Mouse (Mus musculus) c-Kit-positive CD71-negative TER-119-negative erythroid progenitor cells, embryonic 14.5 days (primary cell): ENCODE data around the gene Fyn.

Experiments used
- DNase-seq: peaks from one replicate; pipeline ENCODE4 v3.0.0-alpha.2; 2013; ENCODE audit warnings: low read depth

Fyn gene

GRCm38 (mm10) chr10:39471714-39472531 is 103.3 kb downstream of the Fyn start:
- DNase-seq: no peak

GRCm38 (mm10) chr10:39472923-39473322 is 104.3 kb downstream of the Fyn start:
- DNase-seq: no peak

- no peak for DNase-seq
Measured at GRCm38 (mm10) chr10:39479361-39479760, 110.7 kb downstream of the Fyn start.

GRCm38 (mm10) chr10:39484382-39484826 is 115.7 kb downstream of the Fyn start:
- DNase-seq: no peak

- DNase-seq: no peak
Measured at GRCm38 (mm10) chr10:39484892-39485291, 116.2 kb downstream of the Fyn start.

- DNase-seq: no peak
Measured at GRCm38 (mm10) chr10:39485939-39486338, 117.3 kb downstream of the Fyn start.

GRCm38 (mm10) chr10:39486501-39487450 is 118.1 kb downstream of the Fyn start:
- DNase-seq: no peak

- DNase-seq: no peak
Measured at GRCm38 (mm10) chr10:39487740-39488415, 119.2 kb downstream of the Fyn start.

GRCm38 (mm10) chr10:39488542-39488941 is 119.9 kb downstream of the Fyn start:
- DNase-seq: no peak

- no peak for DNase-seq
Measured at GRCm38 (mm10) chr10:39488956-39489355, 120.3 kb downstream of the Fyn start.

GRCm38 (mm10) chr10:39490349-39491121 is 121.9 kb downstream of the Fyn start:
- no peak for DNase-seq

GRCm38 (mm10) chr10:39492146-39492545 is 123.5 kb downstream of the Fyn start:
- no peak for DNase-seq

- no peak for DNase-seq
Measured at GRCm38 (mm10) chr10:39493007-39493406, 124.4 kb downstream of the Fyn start.

- no peak for DNase-seq
Measured at GRCm38 (mm10) chr10:39498641-39499040, 130.0 kb downstream of the Fyn start.

- DNase-seq: no peak
Measured at GRCm38 (mm10) chr10:39501571-39501970, 132.9 kb downstream of the Fyn start.

- no peak for DNase-seq
Measured at GRCm38 (mm10) chr10:39501977-39502706, 133.5 kb downstream of the Fyn start.

GRCm38 (mm10) chr10:39503331-39503730 is 134.7 kb downstream of the Fyn start:
- DNase-seq: no peak

- DNase-seq: no peak
Measured at GRCm38 (mm10) chr10:39505007-39505406, 136.4 kb downstream of the Fyn start.

- no peak for DNase-seq
Measured at GRCm38 (mm10) chr10:39505621-39506020, 137.0 kb downstream of the Fyn start.

GRCm38 (mm10) chr10:39506353-39506752 is 137.7 kb downstream of the Fyn start:
- no peak for DNase-seq

GRCm38 (mm10) chr10:39506831-39507230 is 138.2 kb downstream of the Fyn start:
- no peak for DNase-seq
